Mouse (Mus musculus): Measurements from ENCODE around the gene Klf2.

DNA sequence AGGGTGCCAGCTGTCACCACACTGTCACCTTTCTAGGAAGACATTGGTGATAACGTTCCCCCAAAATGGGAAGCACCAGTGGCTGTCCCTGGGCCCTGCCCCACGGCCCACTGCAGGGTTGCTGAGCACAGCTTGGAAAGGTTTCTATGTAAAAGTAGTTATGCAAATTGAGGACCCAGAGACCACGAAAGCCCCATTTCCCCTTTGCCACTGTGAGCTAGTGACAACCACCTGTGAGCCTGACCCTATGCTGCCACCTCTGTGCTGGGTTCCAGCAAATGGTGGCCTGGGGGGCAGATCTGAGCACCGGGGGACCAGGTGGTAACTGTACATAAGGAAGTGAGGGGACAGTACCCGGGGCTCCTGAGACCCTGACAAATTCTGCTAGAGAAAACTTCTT lies 45.0 kb upstream of the Klf2 start:
- no peak for TF ChIP-seq POLR2A (IDR thresholded peaks at IDR 0.05; ENCODE audit: low read depth, low read length)
- TF ChIP-seq CTCF (conservative IDR thresholded peaks at IDR 0.05; ENCODE audit: insufficient read depth, insufficient read length, low read depth, low read length): no peak

Data from kidney, adult 2 months (tissue).